Mouse (Mus musculus): ENCODE measurements around the gene Smarcad1.
A peak's percentile ranks its signal among the peaks of the same experiment; 100 is the strongest.

GRCm38 (mm10) chr6:64996824-64997421, 45.5 kb upstream of the Smarcad1 start:
- TF ChIP-seq CTCF (IDR thresholded peaks at IDR 0.05; ENCODE audit: low read depth) (peak; percentile 36), EP300 (IDR thresholded peaks at IDR 0.05; ENCODE audit: low read depth) (no peak)
